Mouse (Mus musculus): ENCODE data around the gene Sh3pxd2a. TPM values are rescaled to one million over a fixed set of nuclear protein-coding genes. Genes with fewer than 3 reads are reported as not detected.

Gene Sh3pxd2a
- total RNA-seq, 1 experiment from 2014 or later, result 136 TPM

DNA sequence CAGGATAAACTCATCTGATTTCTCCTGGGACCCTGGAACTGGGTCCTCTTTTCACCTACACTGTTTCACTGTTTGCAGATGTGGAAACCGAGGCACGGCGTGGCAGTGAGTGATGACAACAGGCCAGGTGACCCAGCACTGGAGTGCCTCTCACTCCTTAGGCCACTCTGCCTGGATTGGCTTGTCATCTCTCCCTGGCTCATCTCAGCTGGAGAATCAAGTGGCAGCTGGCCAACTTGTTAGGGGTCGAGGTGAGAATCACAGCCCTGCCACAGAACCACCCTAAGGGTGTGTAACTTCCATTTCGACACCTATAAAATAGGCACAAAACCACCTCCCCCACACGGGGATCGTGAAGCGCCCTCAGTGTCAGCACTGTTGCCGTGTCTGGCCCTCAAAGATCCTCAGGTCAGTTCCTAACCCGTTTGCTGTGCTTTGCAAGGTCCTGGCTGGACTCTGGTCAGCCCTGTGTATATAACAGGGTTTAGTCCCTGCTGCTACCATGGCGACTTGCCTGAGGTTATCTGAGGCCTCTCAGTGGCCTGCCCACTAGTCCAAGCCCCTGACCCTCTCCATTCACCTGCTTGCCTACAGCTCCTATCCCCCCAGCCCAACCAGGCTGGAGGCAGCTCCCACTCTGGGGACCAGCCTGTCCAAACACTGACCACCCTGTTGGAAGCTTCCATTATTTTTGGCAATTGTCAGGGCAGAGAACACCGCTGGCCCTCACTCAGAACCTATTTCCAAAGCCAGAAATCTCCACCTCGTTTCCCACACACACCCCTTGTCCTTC lies 6.3 kb downstream of the Sh3pxd2a start:
- DNase-seq, result no peak

DNA sequence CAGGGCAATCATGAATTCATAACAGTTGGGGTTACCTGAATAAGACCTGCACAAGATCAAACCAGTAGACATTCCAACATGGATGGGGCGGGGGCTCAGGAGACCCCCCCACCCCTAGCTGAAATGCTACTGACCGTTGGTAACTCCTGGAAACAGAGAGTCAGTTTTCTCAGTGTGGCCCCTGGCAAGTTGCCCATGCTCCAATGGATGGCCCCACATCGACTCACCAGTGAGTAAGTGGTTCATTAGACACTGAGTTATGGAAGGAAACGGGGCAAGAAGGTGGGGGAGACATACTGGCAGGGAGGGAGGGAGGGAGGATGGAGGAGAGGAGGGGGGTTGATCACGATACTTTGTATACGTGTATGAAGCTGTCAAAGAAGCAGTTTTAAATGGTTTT lies 8.2 kb downstream of the Sh3pxd2a start:
- no peak for DNase-seq

DNA sequence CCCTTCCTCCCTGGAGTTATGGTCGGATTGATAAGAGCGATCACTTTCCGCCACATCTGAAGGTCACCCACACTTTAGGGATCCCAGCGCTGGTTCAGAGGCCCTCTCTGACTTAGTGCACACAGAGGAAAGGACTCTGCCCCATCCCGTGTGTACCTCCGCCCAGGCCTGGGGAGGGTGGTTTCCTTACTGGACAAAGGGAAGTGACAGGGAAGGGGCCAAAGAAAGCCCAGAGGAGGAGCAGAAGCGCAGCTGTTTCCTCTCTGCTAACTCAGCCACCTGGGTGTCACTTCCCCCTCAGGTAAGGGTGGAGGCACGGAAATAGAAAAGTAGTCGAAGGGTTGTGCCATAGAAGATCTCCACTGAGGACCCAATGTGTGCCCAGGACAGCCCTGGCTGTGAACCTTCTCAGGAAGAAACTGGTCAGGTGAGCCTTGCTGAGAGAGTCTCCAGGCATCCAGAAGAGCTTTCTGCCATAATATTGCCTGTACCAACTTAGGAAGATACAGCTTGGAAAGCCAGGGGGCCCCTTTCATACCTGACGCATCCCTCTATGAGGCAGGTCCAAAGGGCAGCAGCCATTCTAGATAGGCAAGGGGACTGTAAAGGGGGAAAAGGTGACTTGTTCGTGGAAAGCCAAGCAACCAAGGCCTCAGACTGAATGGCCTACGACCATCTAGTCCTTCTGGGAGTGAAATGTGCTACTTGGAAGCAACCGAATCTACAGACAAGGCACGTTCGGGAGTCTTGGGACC lies 9.0 kb downstream of the Sh3pxd2a start:
- no peak for DNase-seq

DNA sequence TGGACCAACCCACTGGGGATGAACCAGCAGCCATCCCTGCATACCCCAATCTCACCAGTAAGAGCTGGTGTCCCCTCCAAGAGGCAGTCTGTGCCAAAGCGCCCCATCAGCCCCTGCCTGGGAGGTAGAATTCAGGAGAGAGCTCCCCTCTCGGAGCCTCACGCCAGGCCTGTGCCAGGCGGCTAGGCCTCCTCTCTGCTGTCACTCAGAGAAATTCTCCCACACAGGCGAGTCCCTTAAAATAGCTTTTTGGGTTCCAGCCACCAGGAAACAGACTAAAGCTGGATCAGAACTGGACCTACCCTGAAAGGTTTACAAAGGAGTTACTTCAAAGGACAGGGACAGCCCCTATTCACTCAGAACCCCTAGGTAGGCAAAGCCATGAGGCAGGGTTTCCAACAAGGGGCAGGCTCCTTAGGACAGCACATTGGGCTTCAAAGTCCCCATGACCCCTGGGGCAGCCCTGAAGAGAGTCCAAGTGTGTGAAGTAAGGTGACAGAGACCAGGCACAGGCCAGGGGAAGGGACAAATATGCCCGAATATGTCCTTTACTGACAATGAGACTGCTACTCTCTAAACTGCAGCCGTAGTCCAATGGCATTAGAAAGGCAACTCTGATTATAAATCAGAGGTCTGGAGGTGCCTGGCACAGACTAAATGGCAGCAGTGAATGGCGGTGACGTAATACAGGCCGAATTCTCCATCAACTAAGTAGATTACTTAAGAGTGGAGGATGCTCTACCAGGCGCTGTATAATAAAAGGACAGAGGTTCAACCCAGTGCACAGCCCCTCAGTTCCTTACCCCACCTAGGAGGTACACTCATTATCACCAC lies 9.8 kb downstream of the Sh3pxd2a start:
- no peak for DNase-seq

DNA sequence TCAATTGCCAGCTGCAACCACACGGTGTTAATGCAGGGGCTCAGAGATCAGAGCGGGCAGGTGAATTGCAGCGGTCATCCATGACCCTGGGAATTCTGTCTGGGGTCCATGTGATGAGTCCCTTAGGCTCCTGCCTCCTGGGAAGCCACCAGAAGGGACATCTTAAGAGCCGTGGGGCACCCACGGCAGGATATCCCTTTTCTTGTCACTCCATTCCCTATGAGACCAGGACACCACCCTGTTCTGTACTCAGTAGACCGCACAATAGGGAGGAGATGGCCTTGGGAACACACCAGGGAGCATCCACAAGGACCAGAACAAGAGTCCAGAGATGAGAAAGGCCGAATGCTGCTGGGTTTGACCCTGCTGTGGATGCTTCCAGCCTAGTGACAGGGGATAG lies 10.8 kb downstream of the Sh3pxd2a start:
- DNase-seq, result no peak

- DNase-seq, result peak; percentile 40
These were observed 11.5 kb downstream of the Sh3pxd2a start for GRCm38 (mm10) chr19:47452682-47453081.

- peak; percentile 40 for DNase-seq
These were observed 12.0 kb downstream of the Sh3pxd2a start for GRCm38 (mm10) chr19:47452211-47452610.

DNA sequence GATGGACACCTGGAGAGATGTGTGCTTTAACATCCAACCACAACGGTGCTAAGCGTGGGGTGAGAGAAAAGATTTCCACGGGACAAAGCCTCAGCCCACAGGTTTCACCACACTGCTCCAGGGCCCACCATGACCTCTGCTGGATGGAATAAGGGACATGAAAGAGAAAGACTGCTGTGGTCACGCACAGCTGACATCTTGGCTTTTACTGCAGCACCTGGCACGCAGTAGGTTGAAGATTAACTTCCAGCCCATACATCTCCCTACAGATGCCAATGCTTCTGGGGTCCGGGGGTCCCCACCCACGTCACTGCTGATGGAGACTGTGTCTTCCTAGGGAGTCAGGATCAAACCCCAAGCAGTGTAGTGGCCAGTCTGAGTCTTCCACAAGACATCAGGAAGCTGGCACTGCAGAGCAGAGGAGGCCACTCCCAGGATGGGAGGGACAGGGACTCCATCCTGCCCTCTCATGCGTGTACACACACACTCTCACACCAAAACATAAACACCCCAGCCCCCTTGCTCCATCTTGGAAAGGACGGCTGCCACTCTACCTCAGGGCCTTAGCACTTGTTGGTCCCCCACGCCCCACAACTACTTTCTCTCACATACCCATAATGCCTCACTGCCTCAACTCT lies 12.6 kb downstream of the Sh3pxd2a start:
- no peak for DNase-seq

DNA sequence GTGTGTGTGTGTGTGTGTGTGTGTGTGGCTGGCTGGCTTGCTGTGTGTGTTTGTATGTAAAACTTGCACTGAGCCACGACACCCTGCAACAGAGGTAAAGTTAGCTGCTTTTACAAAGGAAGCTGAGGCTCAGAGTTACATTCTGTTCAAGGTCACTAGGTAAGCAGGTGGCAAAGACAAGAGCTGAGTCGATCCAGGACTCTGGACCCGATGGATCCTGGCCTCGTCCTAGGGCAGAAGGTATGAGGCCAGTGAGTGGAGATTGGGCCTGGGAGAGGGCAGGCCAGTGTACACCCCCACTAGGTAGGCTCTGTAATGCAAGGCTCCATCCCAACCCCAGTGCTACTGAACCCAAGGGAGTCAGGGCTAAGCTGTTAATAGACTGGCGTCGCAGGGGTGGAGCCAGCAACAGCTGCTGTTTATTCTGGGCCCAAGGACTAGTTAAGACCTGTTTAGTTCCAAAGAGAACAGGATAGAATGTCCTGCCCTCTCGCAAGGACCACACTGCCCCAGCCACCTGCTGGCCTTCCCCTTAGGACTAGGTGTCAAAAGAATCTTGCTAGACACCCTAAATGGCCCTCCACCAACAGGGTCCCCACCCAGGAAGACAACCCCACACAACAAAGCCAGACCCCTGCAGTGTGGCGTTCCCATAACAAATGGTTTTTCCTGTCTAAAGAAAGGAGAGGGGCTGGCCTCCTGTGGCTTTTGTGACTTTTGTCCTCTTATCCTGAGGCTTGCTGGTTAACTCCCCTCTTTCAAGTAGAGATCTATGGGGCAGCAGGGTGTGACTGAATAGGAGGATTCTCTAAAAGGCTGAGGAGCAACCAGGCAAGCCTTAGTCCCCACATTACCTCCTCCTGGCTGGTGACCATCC lies 13.7 kb downstream of the Sh3pxd2a start:
- DNase-seq, result no peak

- no peak for DNase-seq
These were observed 14.5 kb downstream of the Sh3pxd2a start for GRCm38 (mm10) chr19:47449513-47450227.

- no peak for DNase-seq
These were observed 15.5 kb downstream of the Sh3pxd2a start for GRCm38 (mm10) chr19:47448618-47449151.

GRCm38 (mm10) chr19:47446841-47447365 lies 17.3 kb downstream of the Sh3pxd2a start:
- peak; percentile 72 for DNase-seq

- no peak for DNase-seq
These were observed 18.1 kb downstream of the Sh3pxd2a start for GRCm38 (mm10) chr19:47446130-47446529.

DNA sequence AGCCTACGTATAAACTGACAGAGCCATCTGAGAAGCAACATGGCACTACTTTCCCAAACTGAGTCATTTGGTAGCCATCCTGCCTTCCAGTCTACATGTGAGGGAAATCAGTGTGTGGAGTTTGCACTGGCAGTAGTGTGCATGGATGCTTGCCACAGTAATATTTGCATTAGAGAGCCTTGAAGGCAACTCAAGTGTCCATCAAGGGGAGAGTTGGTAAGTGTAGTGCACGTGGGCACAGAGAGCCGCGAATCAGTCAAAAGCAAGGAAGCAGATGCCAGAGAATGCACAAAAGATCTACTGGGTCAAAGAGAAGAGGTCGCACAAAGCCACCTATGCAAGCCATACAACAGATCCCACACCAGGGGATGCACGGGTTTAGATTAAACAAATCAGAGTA lies 18.5 kb downstream of the Sh3pxd2a start:
- no peak for DNase-seq

GRCm38 (mm10) chr19:47444488-47444887 lies 19.7 kb downstream of the Sh3pxd2a start:
- DNase-seq, result no peak

GRCm38 (mm10) chr19:47442294-47442627 lies 21.9 kb downstream of the Sh3pxd2a start:
- DNase-seq, result no peak

DNA sequence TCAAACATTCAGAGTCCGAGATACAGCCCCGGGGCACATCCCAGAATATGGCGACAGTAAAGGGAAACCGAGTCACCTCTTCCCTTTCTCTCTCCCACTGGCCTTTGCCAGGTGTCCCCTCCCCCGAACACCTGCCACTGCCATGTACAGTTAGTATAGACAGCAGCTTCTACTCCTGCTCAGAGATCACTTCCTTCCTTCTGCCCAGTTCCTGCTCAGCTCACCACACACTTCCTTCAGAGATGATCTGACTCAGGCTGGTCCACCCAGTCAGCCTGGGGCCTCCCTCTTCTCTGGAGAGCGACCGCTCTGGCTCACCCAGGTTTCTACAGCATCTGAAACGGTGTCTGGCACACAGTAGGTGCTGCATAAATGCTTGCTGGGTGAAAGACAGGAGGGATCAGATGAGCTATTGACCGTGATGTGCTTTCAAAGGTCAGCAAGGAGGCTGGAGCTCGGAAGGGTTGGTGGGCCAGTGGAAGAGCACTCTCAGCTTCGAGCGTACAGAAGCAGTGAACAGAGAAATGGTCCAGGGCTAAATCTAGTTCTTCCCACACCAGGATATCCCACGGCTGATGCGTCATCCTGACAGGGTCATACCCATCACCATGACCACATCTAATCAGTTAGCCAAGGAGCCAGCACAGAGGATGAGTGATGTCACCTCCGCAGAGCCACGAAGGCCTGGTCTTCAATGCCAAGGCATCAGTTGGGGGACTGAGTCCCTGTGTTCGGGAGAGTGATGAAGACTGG lies 22.5 kb downstream of the Sh3pxd2a start:
- no peak for DNase-seq

DNA sequence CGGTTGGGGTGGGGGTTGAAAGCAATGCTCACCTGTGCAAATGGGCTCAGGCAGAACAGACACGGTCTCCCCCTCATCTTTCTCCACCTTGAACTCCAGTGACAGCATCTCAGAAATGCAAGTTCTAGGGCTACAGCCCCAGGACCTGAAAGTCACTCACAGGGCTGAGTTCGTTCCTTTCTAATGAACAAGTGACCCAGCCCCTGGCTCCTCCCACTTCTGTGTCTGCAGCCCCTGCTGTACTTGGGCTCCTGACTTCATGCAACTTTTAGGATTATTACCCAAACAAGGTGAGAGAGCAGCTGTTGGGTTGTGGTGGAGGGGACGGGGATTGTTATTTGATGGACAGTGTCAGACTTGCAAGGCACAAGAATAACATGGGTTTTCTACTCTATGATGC lies 23.2 kb downstream of the Sh3pxd2a start:
- no peak for DNase-seq

DNA sequence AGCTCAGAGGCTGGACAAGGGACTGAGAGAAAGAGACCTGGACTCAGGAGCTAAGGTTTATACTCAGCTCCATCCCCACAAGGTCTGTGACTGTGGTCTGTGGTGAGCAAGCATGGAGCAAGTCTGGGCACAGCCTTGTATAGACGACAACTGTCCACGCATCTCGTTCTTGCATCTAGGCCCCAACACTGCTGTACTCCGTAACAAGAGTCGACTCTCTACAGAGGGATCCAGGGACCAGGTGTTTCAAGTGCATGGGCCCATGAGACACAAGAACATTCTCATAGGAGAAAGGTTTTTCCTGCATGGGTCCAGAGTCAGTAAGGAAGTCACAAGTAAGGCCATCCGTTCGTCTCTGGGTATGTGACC lies 23.8 kb downstream of the Sh3pxd2a start:
- no peak for DNase-seq
